Mouse (Mus musculus) common myeloid progenitor, adult 5-6 weeks (primary cell): Measurements from ENCODE around the gene Tmem243. TPM values are rescaled to one million over a fixed set of nuclear protein-coding genes. Genes with fewer than 3 reads are reported as not detected.
A peak's percentile ranks its signal among the peaks of the same experiment; 100 is the strongest.

ENCODE experiments used
- ATAC-seq: replicated peaks from 2 replicates; pipeline ENCODE4 v1.8.0; 2016; ENCODE audit warnings: low read depth, mild to moderate bottlenecking, moderate TSS enrichment, inconsistent platforms; ENCODE audit not compliant: poor library complexity, severe bottlenecking
- total RNA-seq: library from RNA; stranded (forward); fragments of 200-1000, 187-1606 nt; gene quantifications from 2 replicates; pipeline ENCODE4 v1.2.3, GENCODE M21; 2017

Tmem243 gene
- total RNA-seq: 5.8 and 13.2 TPM in 2 replicates

DNA sequence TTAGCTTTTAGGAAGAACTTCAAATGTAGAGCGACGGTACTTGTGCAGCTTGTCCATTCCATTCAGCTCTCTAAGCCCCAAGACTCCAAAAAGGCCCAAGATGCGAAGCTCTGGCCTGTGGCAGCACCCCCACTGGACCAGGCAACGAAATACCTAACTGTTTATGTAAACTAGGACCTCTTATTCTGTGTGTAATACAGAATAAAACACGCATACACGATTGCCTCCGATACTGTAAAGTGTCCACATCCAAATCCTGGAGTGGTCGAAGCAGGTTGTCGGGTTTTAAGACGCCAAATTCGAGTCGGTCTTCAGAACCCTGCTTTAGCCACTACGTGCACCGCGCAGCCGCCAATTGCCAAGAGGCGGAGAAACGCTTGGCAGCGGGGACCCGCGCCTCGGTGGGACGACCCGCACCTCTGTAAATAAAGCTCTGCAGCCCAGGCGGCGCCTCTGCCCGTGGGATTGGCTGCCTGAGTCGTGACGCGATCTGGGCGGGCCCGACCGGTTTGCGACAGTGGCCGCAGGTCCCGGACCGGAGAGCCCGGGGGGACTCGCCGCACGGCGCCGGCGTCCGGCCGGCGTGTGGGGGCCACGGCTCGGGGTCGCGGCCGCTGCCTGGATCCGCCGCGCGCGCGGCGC is at the start of gene Tmem243:
Gene Tmem243, plus strand, starts transcription at position 462 of the 642 bp plus-strand sequence.
- ATAC-seq: peak; percentile 96

DNA sequence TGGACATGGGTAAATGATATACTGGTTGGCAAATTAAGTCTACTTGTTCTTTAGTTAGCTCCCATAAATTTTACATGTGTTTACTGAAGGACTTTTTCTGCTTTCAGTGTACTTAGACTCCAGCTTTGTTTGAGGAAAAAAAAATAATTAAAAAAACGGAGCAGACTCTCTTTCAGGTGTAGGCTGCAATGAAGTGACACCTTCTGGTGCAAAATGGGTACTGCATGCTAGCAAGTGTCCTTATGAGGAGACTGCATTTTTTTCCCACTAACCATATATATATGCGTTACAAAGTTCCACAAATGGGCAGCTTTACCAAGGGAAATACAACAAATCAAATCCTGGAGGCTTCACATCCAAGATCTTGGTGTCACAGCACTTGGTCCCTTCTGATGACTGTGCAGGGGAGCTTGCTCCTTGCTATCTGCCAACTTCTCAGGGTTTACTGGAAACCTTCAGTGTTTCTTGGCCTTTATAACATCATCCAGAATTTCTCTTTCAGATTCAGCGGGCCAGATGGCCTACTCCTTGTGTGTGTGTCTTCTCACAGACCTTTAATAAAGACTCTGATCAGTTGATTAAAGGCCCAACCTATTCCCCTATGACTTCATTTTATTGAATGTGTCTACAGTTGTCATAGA is 44.3 kb upstream of the Tmem243 start:
- ATAC-seq: peak; percentile 94

GRCm38 (mm10) chr5:9057277-9057879 is 43.1 kb upstream of the Tmem243 start:
- no peak for ATAC-seq

DNA sequence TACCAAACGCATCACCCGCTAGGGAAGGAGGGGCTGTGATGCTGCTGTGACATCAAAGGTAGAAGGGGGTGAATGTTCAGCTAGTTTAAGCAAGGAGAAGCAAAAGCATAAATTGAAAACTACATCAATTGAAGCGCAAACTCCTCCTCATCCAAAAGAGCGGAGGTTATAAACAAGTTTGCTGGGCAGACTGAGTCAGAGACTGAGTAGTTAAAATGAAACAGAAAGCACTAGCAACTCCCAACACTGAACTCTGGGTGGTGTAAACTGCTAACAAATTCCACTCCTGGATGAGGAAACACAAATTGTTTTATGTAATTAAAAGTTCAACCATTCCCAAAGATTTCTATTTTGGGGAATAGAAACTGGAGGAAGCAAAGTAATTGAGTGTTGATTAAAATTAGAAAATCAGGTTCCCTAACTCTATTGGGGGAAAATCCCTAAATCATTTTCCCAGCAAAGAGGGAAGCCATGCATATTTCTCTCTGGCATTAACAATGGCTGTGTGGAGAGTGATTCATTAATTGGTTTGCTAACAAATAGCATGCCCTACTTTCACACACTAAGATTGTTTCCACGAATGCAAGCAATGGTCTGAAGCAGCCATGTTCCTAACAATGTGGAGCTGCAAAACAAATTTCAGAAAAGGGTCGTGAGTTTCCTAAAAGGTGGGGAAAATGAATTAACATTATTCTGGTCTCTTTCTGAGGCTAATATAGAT is 41.0 kb upstream of the Tmem243 start:
- ATAC-seq: peak; percentile 43; the same call in 1 of the 2 replicates

DNA sequence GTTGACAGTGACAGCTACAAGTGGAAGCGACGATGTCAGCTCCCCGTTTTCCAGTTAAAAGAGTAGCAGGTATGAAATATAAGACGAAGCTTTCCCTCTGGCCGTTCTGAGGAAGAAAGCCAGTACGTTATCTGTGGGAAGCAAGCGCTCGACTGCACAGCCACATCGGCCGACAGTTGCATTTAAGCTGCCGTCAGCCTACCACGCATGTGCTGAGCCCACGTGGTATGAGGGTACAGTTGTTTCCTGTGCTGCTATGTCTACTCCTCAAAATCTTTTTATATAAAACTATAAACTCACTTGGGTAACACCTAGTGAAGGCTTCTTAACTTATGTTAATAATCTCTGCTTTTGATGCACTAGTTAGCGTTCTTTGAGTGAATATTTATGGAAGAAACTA is 40.2 kb upstream of the Tmem243 start:
- peak; percentile 64; the same call in 1 of the 2 replicates for ATAC-seq

GRCm38 (mm10) chr5:9064217-9064616 is 36.3 kb upstream of the Tmem243 start:
- no peak for ATAC-seq

DNA sequence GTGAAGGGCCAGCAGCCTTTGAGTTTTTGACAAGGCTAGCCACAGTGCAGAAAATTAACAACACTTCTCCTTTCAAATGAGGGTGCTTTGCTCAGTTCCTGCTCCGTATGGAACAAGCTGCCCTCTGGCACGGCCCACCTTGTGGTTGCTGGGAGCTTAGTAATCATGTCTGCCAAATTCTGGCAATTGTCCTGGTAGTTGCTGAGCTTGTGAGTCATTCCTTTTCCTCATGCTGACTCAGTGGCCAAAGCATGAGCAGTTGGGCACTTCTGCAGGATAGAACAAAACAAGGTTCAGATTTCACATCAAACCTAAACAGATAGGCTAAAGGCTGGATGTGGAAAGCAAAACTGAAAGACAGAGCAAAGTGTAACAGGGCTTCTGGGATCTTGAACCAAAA is 31.6 kb upstream of the Tmem243 start:
- ATAC-seq: peak; percentile 85

DNA sequence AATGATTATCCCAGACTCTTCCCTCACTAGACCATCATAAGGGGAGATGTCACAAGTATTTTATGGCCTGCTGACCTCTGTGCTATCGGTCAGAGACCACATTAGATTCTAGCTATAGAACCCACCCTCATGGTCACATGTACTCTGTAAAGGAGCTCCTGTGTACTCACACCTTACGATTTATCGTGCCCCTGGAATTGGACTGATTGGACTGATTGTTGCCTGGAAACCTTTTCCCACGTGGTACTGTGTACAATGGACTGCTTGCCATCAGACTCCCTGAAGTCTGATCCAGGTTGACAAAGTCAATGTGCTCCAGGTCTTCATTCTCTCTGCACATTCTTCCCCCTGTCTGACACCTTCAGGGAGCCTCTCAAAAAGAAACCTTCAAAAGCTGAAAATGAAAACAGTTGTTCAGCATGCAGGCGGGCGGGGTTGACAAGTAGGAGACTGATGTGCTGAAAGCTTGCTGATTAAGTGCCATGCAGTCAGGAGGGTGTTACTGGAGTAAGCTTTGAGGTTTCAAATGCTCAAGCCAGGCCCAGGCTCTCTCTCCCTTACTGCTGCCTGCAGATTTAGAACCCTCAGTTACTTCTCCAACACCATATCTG is 30.8 kb upstream of the Tmem243 start:
- ATAC-seq: no peak

DNA sequence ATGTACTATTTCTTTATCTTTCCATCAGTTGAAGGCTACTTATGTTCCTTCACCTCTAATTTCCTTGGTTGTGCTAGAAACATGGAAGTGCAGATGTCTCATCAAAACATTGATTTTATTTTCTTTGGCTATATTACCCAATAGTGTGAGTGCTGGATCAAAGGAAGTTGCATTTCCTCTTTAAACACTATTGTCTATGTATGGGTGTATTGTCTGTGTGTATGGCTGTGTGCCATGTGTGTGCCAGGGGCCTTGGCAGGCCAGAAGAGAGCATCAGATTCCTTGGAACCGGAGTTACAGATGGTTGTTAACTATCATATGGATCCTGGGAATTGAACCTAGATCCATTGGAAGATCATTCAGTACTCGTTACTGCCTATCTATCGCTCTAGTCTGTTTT is 29.1 kb upstream of the Tmem243 start:
- no peak for ATAC-seq

DNA sequence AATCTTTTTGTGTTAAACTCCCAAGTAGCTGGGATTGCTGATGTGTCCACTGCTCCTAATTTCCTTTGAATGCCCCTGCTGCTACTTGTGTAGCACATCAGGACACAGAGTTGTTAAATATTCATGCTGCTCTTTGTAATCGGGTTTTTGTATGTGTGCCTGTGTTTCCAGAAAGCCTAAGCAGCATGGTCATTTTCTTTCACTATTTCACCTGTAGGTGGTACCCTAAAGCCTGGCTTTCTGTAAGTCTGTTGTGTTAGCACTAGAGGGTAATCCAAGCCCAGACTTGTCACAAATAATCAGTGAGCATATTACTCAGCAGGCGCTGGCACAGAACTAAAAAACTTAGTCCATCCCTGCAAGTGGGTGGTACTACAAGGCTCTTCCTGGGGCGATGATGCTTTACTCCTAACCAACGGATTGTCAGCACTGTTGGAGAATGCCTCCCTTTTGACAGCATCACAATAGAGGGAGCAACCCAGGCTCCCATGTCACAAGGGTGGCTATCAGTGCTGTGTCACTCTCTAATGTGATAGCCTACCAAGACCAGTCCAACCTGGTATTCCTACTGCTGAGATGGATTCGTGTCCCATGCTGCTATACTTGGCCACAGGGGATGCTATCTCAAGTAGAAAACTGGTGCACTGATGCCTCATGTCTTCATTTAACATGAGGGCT is 27.2 kb upstream of the Tmem243 start:
- peak; percentile 51; the same call in 1 of the 2 replicates for ATAC-seq

DNA sequence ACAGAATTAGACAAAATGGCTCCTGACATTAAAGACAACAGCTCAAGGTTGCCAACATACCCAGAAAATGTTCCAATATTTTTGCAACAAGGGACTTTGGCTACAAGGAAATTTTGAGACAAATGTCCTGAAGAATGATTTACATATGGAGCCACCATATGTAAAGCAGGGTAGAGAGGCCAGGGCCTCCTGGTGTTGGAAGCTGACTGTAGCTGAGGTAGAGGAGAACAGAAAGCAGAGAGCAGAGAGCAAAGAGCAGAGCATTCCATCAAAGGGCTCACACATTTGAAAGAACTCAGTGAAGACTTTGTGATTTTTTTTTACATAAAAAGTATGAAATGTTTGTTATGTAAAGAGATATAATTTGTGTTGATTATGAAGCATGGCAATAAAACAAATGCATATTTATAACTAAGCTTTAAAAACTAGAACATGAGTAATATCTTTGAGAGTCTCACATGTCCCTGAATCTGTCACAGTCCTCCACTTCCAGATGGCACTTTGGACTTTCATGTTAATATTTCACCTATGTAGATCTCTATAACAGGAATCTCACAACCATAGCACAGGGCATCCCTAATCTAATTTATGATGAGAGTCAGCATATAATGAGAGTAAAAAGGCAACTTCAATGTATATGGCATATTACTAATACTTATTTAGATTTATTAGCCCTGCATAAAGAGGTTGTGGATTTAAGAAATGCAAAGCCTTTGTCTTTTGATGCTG is 20.5 kb upstream of the Tmem243 start:
- no peak for ATAC-seq

GRCm38 (mm10) chr5:9086924-9087719 is 13.3 kb upstream of the Tmem243 start:
- peak; percentile 89 for ATAC-seq

DNA sequence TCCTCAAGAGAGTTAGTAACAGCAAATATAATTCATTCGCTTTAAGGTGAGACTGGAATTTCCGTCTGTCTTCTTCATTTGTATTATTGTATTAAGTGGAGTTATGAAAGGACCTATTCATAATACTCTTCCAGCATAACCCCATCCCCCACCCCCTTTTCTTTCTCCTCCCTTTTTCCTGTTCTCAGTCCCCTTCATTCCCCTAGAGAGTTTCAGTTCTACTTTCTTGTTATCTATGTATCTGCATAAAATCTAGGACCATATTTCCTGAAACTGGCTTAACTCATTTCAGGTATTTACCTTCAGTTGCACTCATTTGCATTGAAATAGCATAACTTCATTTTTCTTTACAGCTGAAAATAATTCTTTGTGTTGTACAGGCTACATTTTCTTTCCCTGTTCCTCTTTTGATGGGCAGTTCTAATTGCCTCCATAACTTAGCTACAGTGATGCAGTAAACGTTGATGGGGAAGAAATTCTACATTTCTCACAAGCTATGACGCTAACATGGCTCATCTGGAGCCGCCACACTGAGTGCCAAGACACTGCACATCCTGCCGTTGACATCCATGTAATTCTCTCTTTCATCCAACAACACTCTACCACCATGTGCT is 9.9 kb upstream of the Tmem243 start:
- no peak for ATAC-seq

DNA sequence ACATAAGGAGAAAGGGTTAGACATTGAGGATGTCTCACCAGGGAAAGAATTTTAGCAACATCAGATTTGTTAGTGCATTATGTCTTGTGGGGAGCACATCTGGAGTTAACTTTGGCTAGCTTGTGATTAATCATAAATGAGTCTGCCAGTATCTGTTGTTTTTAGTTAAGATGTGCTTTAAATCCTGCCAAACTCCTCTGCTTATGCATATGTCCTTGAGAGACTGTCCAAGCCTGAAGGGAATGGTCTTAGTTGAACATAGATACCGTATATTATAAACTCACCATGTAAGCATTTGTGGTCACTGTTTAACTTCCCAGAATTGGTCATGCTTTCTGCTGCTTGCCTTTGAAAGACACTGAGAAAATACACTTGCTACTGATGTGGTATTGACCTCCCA is 7.8 kb upstream of the Tmem243 start:
- ATAC-seq: no peak

- ATAC-seq: peak; percentile 58
Observed at GRCm38 (mm10) chr5:9093490-9093889, 7.0 kb upstream of the Tmem243 start.

DNA sequence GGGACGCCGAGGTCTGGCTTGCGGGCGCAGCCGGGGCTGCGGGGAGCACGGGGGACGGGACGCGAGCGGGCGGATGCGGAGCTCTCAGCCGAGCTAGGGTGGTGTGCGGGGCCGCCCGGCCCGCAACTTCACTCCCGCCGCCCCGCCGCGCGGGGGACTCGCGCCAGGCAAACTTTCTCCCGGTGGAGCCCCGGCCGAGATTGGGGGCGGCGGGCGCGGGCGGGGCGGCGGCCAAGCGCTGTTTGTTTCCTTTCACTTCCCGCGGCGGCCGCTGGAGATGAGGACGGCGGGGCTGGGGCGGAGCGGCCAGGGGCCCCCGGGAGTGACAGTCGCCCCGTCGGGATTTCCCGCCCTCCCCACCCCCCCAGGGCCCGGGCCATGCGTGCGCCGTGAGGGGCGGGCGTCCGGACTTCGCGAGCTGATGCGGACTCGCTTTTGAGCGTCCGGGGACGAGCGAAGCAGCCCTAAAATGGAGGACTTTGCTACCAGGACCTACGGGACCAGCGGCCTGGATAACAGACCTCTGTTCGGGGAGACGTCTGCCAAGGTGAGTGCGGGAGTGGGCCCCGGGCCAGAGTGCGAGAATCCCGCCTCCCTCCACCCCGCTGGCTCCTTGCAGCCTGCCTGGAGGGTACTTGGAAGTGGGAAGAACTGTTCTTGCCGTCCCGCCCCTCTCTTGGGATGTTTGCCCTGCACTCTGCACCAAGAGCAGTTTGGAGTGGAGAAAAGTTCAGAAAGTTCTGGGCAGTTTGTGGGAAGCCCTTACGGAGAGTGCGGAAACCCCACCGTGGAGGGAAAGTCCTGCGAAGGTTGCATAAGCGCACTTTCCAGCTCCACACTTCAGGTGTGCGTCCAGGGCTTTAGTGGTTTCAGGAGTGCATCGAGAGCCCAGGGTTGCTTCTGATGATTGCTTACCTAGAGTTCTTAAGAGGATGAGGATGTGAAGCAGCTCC is 657 bp downstream of the Tmem243 start:
- ATAC-seq: peak; percentile 27

DNA sequence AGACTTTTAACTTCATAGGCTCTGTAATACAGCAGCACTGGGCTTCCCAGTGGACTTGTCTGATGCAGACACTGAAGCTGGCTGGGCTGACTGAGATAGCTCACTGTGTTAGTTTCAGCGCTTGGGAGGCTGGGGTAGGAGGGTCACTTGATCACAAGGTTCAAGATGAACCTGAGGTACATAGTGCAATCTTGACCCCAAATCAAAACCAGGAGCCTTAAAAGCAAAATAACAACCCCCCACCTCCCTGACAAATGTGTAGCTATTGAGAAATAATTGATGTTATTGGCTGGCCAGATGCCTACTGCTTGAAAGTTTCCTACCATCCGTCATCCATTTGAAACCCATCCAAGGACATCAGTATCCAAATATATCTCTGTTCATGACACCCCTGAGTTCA is 2.2 kb downstream of the Tmem243 start:
- ATAC-seq: no peak
